Mouse (Mus musculus) CH12.LX (cell line): ENCODE data around the gene Nab1. TPM values are rescaled to one million over a fixed set of nuclear protein-coding genes. Genes with fewer than 3 reads are reported as not detected.

Experiments
- DNase-seq: peaks from one replicate; pipeline ENCODE4 v3.0.0-alpha.2; 2013; ENCODE audit errors: extremely low read depth
- H3K27ac ChIP-seq: 2 replicates; pipeline ENCODE4 v1.5.1; 2012; ENCODE audit warnings: low read depth, mild to moderate bottlenecking, control low read depth, moderate library complexity; ENCODE audit not compliant: insufficient read depth
- H3K27me3 ChIP-seq: replicated peaks from 2 replicates; pipeline ENCODE3; 2012; ENCODE audit warnings: inconsistent platforms
- H3K36me3 ChIP-seq, 2 experiments: replicated peaks in 1 of 2; 2 replicates each; pipeline versions ENCODE3 to v1.6.1; 2012; ENCODE audit warnings: inconsistent platforms in 1 of 2, low read length in 1 of 2, mild to moderate bottlenecking in 1 of 2, mixed read lengths in 1 of 2, moderate library complexity in 1 of 2; ENCODE audit not compliant: control insufficient read depth in 1 of 2, insufficient read depth in 1 of 2
- H3K4me1 ChIP-seq, 2 experiments: 2 replicates each; pipeline ENCODE4 v1.6.1; 2012; ENCODE audit warnings: inconsistent platforms in 1 of 2, moderate library complexity in 1 of 2; ENCODE audit not compliant: insufficient read depth in 2 of 2, control insufficient read depth in 1 of 2
- H3K4me2 ChIP-seq: 2 replicates; pipeline ENCODE4 v1.6.1; 2012; ENCODE audit warnings: low read depth, mild to moderate bottlenecking, control low read depth; ENCODE audit not compliant: poor library complexity, insufficient read depth, severe bottlenecking
- H3K4me3 ChIP-seq, 3 experiments: fragments of 150-350 bp in 1 of 3; sonication (generic) in 1 of 3; replicated peaks in 1 of 3; 2 replicates each; pipeline versions ENCODE3 to v1.5.1; 2011 to 2012; ENCODE audit warnings: low read depth in 2 of 3, low read length in 2 of 3, mild to moderate bottlenecking in 2 of 3, moderate library complexity in 2 of 3, control low read depth in 1 of 3, improper control_type of control experiment in 1 of 3, inconsistent platforms in 1 of 3, mixed read lengths in 1 of 3; ENCODE audit not compliant: poor library complexity in 1 of 3
- H3K79me2 ChIP-seq: replicated peaks from 2 replicates; pipeline ENCODE4 v1.6.1; 2012; ENCODE audit warnings: mild to moderate bottlenecking, moderate library complexity; ENCODE audit not compliant: control insufficient read depth, poor library complexity, insufficient read depth, severe bottlenecking; ENCODE audit errors: extremely low read depth
- H3K9ac ChIP-seq: 2 replicates; pipeline ENCODE4 v1.6.1; 2012; ENCODE audit warnings: low read depth, mild to moderate bottlenecking, control low read depth, moderate library complexity; ENCODE audit not compliant: insufficient read depth
- H3K9me3 ChIP-seq: replicated peaks from 2 replicates; pipeline ENCODE3; 2012; ENCODE audit warnings: low read length, inconsistent platforms, mixed read lengths
- BHLHE40 ChIP-seq: IDR thresholded peaks from 2 replicates; pipeline ENCODE4 v1.6.1; 2011; ENCODE audit warnings: mild to moderate bottlenecking, low read depth, low read length, improper control_type of control experiment
- CHD1 ChIP-seq: IDR thresholded peaks from 2 replicates; pipeline ENCODE4 v1.6.1; 2012; ENCODE audit warnings: low read depth, low read length, improper control_type of control experiment, inconsistent platforms
- ELF1 ChIP-seq: IDR thresholded peaks from 2 replicates; pipeline ENCODE4 v1.6.1; 2014; ENCODE audit warnings: low read depth, mild to moderate bottlenecking, inconsistent platforms, low read length, improper control_type of control experiment
- EP300 ChIP-seq: IDR thresholded peaks from 2 replicates; pipeline ENCODE4 v1.6.1; 2011; ENCODE audit warnings: low read length, improper control_type of control experiment
- ETS1 ChIP-seq: conservative IDR thresholded peaks from 2 replicates; pipeline ENCODE4 v1.6.1; 2012; ENCODE audit warnings: low read depth, mild to moderate bottlenecking, inconsistent platforms, low read length, improper control_type of control experiment, moderate library complexity
- IRF4 ChIP-seq: IDR thresholded peaks from 2 replicates; pipeline ENCODE4 v1.6.1; 2014; ENCODE audit warnings: low read depth, mild to moderate bottlenecking, inconsistent platforms, low read length, improper control_type of control experiment
- JUN ChIP-seq: IDR thresholded peaks from 2 replicates; pipeline ENCODE4 v1.6.1; 2011; ENCODE audit warnings: low read depth, mild to moderate bottlenecking, low read length, improper control_type of control experiment, moderate library complexity; ENCODE audit not compliant: insufficient read depth
- JUND ChIP-seq: conservative IDR thresholded peaks from 2 replicates; pipeline ENCODE4 v1.6.1; 2011; ENCODE audit warnings: low read depth, low read length, improper control_type of control experiment
- KAT2A ChIP-seq: IDR thresholded peaks from 2 replicates; pipeline ENCODE4 v1.6.1; 2012; ENCODE audit warnings: low read length, improper control_type of control experiment, inconsistent platforms; ENCODE audit not compliant: insufficient replicate concordance
- MXI1 ChIP-seq: IDR thresholded peaks from 2 replicates; pipeline ENCODE4 v1.6.1; 2011; ENCODE audit warnings: mild to moderate bottlenecking, low read depth, low read length, improper control_type of control experiment
- MYC ChIP-seq: IDR thresholded peaks from 2 replicates; pipeline ENCODE4 v1.6.1; 2011; ENCODE audit warnings: low read depth, mild to moderate bottlenecking, improper control_type of control experiment, low read length
- RAD21 ChIP-seq: IDR thresholded peaks from 2 replicates; pipeline ENCODE4 v1.6.1; 2011; ENCODE audit warnings: low read depth, mild to moderate bottlenecking, low read length, improper control_type of control experiment, moderate library complexity
- RCOR1 ChIP-seq: conservative IDR thresholded peaks from 2 replicates; pipeline ENCODE4 v1.6.1; 2012; ENCODE audit warnings: low read depth, mild to moderate bottlenecking, inconsistent platforms, low read length, improper control_type of control experiment
- SIN3A ChIP-seq: IDR thresholded peaks from 2 replicates; pipeline ENCODE4 v1.6.1; 2012; ENCODE audit warnings: low read length, improper control_type of control experiment, inconsistent platforms
- UBTF ChIP-seq: IDR thresholded peaks from 2 replicates; pipeline ENCODE4 v1.6.1; 2012; ENCODE audit warnings: low read depth, mild to moderate bottlenecking, inconsistent platforms, low read length, improper control_type of control experiment, moderate library complexity
- dilution Hi-C: fragments of 300-500 bp; cut with MboI; formaldehyde crosslinking; loops from 2 replicates; pipeline ENCODE4 v1.14.3; 2020; ENCODE audit warnings: low sequenced_read_pairs; ENCODE audit not compliant: extremely low pct_unique_long_range_greater_than_20kb, extremely low pct_ligation_motif_present
- in situ Hi-C: fragments of 300-500 bp; cut with MboI; formaldehyde crosslinking; loops from 3 replicates; pipeline ENCODE4 v1.14.3; 2019; ENCODE audit warnings: low sequenced_read_pairs, low pct_ligation_motif_present, low pct_unique_long_range_greater_than_20kb, mixed read lengths
- polyA plus RNA-seq: library from polyadenylated mRNA; unstranded; fragments of >175 nt; gene quantifications from 2 replicates; pipeline ENCODE4 v1.2.1, GENCODE M21; 2012; ENCODE audit warnings: low read depth; ENCODE audit not compliant: insufficient read length
- total RNA-seq, 2 experiments: library from RNA; depleted of rRNA; stranded (reverse); fragments of 300-350 nt in 1 of 2; fragments of >200 nt in 1 of 2; gene quantifications; 2 replicates each; pipeline ENCODE4 v1.2.3; 2012 to 2014

The Nab1 gene
- total and polyA plus RNA-seq, 3 experiments = 13.8 to 18.9 (median 18.7) TPM

GRCm38 (mm10) chr1:52422137-52422536 is 78.3 kb downstream of the Nab1 start:
- no peaks in the 10 kb centered on the region for H3K79me2 ChIP-seq
- in situ Hi-C loops (no loop called here), dilution Hi-C loops (no loop called here)
- H3K9me3 ChIP-seq = no peaks in the 10 kb centered on the region
- no peak overlapping the region for H3K4me3 ChIP-seq
- no peak for DNase-seq
- no peak overlapping the region for H3K9ac ChIP-seq
- H3K36me3 ChIP-seq = no peaks in the 10 kb centered on the region
- no peak overlapping the region for H3K27ac ChIP-seq
- no peaks in the 10 kb centered on the region for H3K27me3 ChIP-seq
- no peak overlapping the region for H3K4me2 ChIP-seq
- no peak for TF ChIP-seq RAD21
- no peak for TF ChIP-seq MXI1
- TF ChIP-seq KAT2A = no peak
- no peak for TF ChIP-seq SIN3A
- H3K4me1 ChIP-seq = peaks cover 8 to 35% of the 10 kb centered on the region in 2 experiments; a peak in 3 of 4 replicates

DNA sequence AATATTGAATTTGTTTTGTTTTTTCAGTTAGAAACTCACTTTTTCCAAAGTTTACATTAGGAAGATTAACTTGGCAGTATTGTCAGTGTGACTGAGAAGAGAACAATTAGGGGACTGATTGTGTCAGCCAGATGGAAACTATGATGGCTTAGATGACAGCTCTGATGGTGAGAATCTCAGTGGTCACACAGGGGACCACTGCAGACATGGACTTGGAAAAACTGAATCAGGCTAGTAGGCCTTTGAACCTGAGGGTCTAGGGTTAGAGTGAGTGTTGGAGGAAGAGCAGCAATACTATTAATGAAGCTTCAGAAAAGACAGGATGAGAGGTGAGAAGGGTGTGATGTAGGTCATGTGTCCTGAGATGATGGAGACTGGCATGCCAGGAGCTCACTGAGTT is 78.9 kb downstream of the Nab1 start:
- Histone ChIP-seq H3K4me1 (peaks cover 8 to 35% of the 10 kb centered on the region in 2 experiments; a peak in 3 of 4 replicates), H3K79me2 (no peaks in the 10 kb centered on the region), H3K9ac (no peak overlapping the region), H3K4me3 (no peak overlapping the region), H3K36me3 (no peaks in the 10 kb centered on the region), H3K9me3 (no peaks in the 10 kb centered on the region), H3K4me2 (no peak overlapping the region), H3K27ac (no peak overlapping the region), H3K27me3 (no peaks in the 10 kb centered on the region)
- dilution Hi-C loops = no loop called here
- DNase-seq = no peak
- in situ Hi-C loops = no loop called here
- TF ChIP-seq EP300 (peak; percentile 67; the same call in 1 of the 2 replicates), CHD1 (no peak), MXI1 (no peak), IRF4 (no peak; the same call in 1 of the 2 replicates), ETS1 (peak; percentile 89), ELF1 (no peak), MYC (no peak), UBTF (no peak), JUN (peak; percentile 82), JUND (peak; percentile 71), BHLHE40 (peak; percentile 22; the same call in 1 of the 2 replicates), RCOR1 (no peak)
